Mouse (Mus musculus): ENCODE measurements around the gene Pid1.

Gene Pid1

GRCm38 (mm10) chr1:84177033-84177432, 186.9 kb downstream of the Pid1 start:
- DNase-seq (ENCODE audit: low spot score), result no peak

- DNase-seq (ENCODE audit: low spot score), result no peak
Observed at GRCm38 (mm10) chr1:84172941-84173340, 191.0 kb downstream of the Pid1 start.

GRCm38 (mm10) chr1:84157790-84158189, 206.2 kb downstream of the Pid1 start:
- no peak for DNase-seq (ENCODE audit: low spot score)

- no peak for DNase-seq (ENCODE audit: low spot score)
Observed at GRCm38 (mm10) chr1:84155585-84155930, 208.4 kb downstream of the Pid1 start.

- no peak for DNase-seq (ENCODE audit: low spot score)
Observed at GRCm38 (mm10) chr1:84154725-84155584, 209.0 kb downstream of the Pid1 start.

- peak; percentile 53 for DNase-seq (ENCODE audit: low spot score)
Observed at GRCm38 (mm10) chr1:84153943-84154342, 210.0 kb downstream of the Pid1 start.

GRCm38 (mm10) chr1:84141561-84141960, 222.4 kb downstream of the Pid1 start:
- no peak for DNase-seq (ENCODE audit: low spot score)

- DNase-seq (ENCODE audit: low spot score), result no peak
Observed at GRCm38 (mm10) chr1:84132451-84132850, 231.5 kb downstream of the Pid1 start.

GRCm38 (mm10) chr1:84131799-84132198, 232.2 kb downstream of the Pid1 start:
- no peak for DNase-seq (ENCODE audit: low spot score)

GRCm38 (mm10) chr1:84128510-84128909, 235.5 kb downstream of the Pid1 start:
- peak; percentile 50 for DNase-seq (ENCODE audit: low spot score)

- DNase-seq (ENCODE audit: low spot score), result no peak
Observed at GRCm38 (mm10) chr1:84119306-84119705, 244.7 kb downstream of the Pid1 start.

- DNase-seq (ENCODE audit: low spot score), result no peak
Observed at GRCm38 (mm10) chr1:84106756-84107155, 257.2 kb downstream of the Pid1 start.

- DNase-seq (ENCODE audit: low spot score), result no peak
Observed at GRCm38 (mm10) chr1:84102052-84102451, 261.9 kb downstream of the Pid1 start.

- DNase-seq (ENCODE audit: low spot score), result no peak
Observed at GRCm38 (mm10) chr1:84097398-84097797, 266.6 kb downstream of the Pid1 start.

- DNase-seq (ENCODE audit: low spot score), result no peak
Observed at GRCm38 (mm10) chr1:84093291-84093690, 270.7 kb downstream of the Pid1 start.

- DNase-seq (ENCODE audit: low spot score), result no peak
Observed at GRCm38 (mm10) chr1:84089664-84090063, 274.3 kb downstream of the Pid1 start.

GRCm38 (mm10) chr1:84087957-84088356, 276.0 kb downstream of the Pid1 start:
- no peak for DNase-seq (ENCODE audit: low spot score)

GRCm38 (mm10) chr1:84087325-84087724, 276.7 kb downstream of the Pid1 start:
- no peak for DNase-seq (ENCODE audit: low spot score)

- DNase-seq (ENCODE audit: low spot score), result no peak
Observed at GRCm38 (mm10) chr1:84086486-84086885, 277.5 kb downstream of the Pid1 start.

GRCm38 (mm10) chr1:84085361-84085760, 278.6 kb downstream of the Pid1 start:
- DNase-seq (ENCODE audit: low spot score), result no peak

GRCm38 (mm10) chr1:84079566-84079965, 284.4 kb downstream of the Pid1 start:
- DNase-seq (ENCODE audit: low spot score), result no peak

- DNase-seq (ENCODE audit: low spot score), result no peak
Observed at GRCm38 (mm10) chr1:84077023-84077422, 287.0 kb downstream of the Pid1 start.

GRCm38 (mm10) chr1:84056884-84057630, 306.9 kb downstream of the Pid1 start:
- DNase-seq (ENCODE audit: low spot score), result no peak

Data from adipocyte (in vitro differentiated cells).